Mouse (Mus musculus): Measurements from ENCODE around the gene Lrrc8b.

The Lrrc8b gene

DNA sequence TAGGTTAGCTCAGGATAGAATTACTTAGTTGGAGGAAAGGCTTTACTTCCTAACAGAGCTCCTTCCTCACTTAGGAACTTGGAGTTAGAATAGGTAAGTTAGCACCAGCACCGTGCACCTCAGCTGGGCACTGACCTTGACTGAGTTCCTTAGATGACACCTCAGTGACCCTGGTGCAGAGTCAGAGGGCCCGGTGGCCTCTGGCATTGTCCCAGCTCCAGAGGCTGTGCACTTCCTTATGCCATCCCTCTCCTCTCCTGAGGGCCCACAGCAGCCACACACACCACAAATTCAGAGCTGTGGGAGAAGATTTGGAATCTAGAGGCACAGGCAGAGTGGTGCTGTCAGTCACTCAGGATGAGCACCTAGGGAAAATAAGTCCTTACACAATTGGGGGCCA is 68.1 kb downstream of the Lrrc8b start:
- DNase-seq (ENCODE audit: low spot score in 2 of 2) = no peak

DNA sequence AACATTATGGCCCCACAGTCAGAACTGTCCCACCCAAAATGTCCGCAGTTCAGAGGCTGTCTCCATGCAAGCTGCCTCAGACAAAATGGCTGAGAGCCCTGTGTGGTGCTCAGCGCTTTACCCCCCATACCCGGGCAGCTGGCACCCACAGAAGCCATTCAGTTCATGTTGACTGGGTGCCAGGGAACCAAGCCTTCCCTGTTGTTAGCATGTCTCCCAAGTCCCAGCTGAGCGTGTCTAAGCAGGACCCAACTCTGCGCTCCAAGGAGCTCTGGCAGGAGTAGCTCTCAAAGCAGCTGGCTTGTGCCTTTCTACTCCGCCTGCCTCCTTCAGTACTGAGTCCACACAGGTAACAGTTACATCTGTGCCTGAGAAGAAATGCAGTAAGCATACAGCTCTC is 68.7 kb downstream of the Lrrc8b start:
- DNase-seq (ENCODE audit: low spot score in 2 of 2) = no peak

DNA sequence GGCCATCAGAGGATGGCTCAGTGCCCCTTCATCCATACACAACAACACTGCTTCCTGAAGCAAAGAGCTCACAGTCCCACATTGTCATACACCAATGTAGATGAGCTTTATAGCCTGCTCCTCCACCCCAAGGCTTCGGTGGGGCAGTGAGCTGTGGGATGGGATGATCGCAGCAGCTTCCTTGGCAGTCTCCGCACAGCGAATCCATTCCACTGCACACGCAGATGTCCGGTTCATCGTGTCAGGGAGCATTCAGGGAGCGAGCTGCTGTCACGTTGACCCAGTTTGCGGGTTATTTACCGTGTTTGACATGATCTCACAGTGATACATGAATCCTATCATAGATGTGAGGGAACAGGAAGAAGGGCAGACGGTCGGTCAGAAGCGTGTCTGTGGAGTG is 69.3 kb downstream of the Lrrc8b start:
- DNase-seq (ENCODE audit: low spot score in 2 of 2) = no peak

DNA sequence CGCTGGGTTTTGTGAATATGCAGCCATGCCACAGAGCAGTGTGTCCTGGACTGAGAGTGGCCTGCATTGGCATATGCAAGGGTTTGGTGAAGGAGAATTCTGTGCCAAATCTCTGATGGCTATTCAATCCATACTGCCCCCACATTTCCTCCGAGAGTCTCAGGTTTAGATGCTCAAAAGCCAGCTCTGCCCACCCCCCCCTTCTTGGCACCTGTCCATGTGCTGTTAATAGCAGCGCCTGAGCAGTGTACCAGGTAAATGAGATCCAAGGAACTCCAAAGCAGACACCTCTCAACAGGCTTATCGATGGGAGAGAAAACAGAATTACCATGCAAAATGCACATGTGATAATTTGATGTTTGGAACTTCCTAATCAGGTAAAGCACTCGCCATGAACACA is 74.6 kb downstream of the Lrrc8b start:
- DNase-seq (ENCODE audit: low spot score in 2 of 2) = no peak

DNA sequence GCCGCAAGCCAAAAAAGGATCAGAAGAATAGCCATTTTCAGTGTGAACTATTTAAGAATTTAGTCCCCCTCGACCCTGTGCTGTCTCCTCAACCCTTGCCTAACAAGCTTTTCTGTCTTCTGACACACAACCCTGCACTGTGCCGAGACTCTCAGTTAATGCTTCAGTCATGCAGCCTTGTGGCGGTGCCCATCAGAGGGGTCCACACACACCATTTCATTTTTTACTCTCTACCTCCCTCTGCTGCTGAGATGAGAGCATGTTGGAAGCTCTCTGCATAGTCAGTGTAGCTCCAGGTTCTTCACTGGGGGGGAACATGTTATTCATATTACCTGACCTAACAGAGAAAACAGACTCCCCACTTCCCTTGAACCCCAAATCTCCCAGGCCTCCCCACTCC is 75.8 kb downstream of the Lrrc8b start:
- DNase-seq (ENCODE audit: low spot score in 2 of 2) = no peak

DNA sequence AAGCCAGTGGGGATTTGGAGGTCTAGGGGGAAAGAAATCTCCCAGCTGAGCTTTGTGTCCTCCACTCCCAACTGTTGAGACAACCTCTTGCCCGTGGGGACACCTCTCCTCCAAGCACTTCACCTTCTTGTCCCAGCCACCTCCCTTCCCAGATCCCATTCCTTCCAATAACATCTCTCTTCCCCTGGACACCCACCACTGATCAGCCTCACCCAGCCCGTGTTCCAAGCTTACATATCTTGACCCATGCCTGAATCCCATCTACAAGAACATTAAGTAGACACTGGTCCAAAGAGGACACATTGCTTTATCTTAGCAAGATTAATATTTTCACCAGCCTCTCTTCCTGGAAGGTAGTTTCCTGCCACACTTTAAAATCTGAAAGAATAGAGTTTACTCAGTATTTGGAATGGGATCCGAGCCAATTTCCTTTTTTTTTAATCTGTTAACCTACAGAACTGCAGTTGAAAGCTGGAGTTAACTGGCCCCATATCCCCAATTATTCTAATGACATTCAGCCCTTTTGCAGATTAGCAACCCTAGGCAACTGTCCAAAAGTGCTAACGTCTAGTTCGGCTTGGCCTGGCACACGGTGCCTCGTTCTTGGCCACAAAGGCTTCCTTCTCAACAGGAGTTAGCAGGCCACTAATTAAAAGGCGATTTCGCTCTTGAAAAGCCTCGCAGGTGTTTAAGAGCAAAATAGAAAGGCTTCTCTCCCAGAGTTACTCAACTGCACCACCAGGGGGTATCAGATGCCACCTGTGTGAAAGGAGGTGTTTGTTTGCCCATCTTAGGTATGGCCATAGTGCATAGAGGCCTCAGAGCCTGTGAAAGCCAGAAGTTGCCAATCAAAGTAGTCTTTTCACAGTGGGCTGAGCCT is 77.0 kb downstream of the Lrrc8b start:
- peak in 1 of 2 experiments; percentile 40 for DNase-seq (ENCODE audit: low spot score in 2 of 2)

DNA sequence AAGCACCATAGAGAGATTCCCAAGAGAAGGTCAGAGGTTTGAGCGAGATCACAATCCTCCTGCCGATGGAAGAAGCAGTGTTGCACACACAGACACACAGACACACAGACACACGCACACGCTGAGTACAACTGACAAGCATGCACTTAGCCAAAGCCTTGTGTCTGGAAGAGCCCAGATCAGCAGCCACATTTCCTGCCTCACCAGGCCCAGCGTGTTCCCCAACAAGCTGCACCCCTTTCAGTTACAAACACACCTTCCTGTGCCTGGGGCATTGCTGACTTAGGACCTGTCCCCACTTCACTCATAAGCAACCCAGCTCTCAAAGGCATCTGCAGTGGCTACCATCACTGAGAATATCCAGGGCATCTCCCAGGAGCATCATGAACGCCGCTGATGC is 77.8 kb downstream of the Lrrc8b start:
- DNase-seq (ENCODE audit: low spot score in 2 of 2) = no peak

DNA sequence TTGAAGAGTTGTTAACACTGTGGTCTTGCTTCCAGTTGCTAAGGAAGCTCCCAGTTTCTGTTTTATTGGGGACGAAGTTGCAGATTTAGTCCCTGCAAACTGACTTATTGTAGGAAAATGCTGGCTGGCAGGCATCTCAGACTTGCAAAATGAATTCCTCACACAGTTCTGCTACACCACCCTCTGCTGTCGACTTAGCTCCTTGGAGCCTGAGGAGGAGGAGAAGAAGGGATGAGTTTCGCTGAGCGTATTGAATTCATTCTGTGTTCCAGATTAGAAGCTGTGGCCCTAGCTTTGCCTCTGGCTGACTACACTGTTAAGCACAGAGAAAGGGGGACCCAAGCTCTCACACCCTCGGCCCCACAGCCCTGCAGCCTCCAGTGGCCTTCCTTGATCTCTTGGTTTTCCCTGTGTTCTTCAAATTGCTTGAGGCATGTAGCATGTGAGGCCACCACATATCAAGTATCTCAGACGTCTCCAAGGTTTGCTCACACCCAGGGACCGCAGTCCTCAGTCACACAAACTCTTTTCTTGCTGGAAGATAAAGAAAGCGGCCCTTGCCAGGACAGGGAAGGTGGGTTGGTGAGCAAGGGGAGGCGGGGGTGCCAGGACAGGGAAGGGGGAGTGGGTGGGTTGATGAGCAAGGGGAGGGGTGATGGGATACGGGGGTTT is 78.8 kb downstream of the Lrrc8b start:
- no peak for DNase-seq (ENCODE audit: low spot score in 2 of 2)

DNA sequence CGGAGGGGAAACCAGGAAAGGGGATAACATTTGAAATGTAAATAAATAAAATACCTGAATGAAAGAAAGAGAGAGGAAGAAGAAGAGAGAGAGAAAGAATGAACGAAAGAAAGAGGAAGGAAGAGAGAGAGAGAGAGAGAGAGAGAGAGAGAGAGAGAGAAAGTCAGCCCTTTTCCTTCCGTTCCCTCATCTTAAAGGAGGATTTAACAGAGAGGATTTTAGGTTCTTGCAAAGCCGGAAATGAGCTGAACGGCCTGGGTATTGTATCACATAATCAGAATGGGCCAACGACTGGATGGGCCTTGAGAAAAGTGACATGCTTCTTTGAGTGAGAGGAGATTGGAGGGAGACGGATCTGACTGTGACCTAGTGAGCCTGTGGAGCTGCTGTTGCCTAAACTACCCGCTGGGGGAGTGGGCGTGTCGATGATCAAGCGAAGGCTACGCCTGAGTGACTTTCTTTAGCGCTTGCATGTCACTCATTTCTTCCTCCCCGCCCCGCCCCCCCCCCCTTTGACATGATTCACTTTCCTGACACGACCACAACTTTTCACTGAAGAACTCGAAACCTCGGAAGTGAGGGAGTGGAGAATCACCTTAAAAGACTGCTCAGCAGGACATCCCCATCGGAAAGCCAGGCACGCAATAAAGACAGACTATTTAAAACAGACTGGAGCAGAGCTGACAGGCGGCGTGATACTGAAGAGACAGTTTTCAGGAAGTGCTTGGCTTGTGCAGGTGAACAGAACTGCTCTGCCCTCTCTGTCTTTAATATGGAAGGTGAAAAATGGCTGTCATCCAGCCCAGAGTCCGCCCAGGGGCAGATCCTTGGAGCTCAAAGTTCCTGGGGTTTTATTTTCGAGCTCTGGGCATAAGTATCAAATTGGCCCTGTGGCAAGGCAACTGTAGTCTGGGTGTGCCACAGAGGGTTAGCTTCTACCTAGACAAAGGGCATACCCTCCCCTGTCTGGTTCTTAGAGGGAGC is 79.6 kb downstream of the Lrrc8b start:
- peak; percentile 61 to 76 for DNase-seq (ENCODE audit: low spot score in 2 of 2)

DNA sequence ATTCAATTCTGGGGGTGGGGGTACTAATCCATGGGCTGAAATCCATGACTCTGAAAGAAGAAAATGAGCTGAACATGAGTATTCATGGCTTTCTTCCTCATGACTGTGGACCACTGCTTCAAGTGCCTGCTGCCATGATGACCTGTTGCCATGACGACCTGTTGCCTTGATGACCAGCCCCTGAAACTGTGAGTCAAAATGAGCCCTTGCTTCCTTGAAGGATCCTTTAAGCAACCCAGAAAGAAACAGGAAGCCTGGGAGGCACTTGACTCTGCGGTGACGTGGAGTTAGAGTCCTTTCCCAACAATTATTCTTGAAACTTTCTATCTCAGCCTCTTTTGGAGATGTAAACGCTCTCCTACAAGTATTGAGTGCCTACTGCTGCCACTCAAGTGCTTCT is 80.6 kb downstream of the Lrrc8b start:
- DNase-seq (ENCODE audit: low spot score in 2 of 2) = no peak

DNA sequence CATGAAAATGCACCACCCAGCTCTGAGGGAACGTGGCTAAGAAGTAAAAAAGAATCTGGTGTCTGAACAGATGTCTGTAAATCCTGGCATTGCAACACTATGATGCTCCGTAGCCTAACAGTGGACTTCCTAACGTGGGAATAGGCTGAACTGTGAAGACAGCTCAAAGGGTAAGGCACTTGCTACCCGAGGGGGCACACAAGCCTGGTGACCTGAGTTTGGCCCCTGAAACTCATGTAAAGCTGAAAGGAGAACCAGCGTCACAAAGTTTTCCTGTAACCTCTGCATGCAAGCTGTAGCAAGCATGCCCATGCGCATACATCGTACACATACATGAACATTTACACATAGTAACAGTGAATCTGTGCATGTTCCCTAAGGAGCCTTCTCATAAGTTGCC is 81.0 kb downstream of the Lrrc8b start:
- DNase-seq (ENCODE audit: low spot score in 2 of 2) = no peak

DNA sequence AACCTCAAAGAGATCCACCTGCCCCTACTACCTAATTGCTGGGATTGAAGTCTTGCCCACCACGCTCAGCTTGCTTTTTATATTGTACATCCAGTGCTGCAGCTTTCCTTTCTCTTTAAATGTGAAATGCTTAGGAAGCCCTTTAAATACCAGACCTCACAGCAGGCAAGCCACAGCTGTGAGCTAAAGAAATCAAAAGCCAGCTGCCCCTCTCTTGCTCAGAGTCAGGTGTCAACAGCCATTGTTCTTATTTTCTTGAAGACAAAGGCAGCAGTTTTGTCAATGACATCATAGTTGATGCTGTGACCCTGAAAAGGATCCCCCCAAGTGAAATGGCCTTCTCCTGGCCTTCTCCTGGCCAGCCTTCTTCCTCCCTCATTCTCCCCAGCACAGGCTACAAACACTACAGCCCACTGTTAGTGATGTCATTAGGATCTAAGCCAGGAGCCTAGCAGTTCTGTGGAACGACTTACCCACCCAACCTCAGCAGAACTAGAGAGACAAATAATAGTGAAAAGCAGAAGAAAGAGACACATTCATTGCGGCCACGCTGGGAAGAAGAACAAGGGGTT is 82.9 kb downstream of the Lrrc8b start:
- DNase-seq (ENCODE audit: low spot score in 2 of 2) = no peak

DNA sequence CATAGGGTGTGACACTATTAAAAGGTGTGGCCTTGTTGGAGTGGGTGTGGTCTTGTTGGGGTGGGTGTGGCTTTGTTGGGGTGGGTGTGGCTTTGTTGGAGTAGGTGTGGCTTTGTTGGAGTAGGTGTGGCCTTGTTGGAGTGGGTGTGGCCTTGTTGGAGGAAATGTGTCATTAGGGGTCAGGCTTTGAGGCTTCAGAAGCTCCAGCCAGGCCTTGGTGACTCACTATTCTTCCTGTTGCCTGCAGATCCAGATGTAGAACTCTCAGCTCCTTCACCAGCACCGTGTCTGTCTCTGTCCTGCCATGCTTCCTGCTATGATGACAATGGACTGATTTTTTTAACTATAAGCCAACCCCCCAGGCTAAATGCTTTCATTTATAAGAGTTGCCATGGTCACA is 83.8 kb downstream of the Lrrc8b start:
- no peak for DNase-seq (ENCODE audit: low spot score in 2 of 2)

DNA sequence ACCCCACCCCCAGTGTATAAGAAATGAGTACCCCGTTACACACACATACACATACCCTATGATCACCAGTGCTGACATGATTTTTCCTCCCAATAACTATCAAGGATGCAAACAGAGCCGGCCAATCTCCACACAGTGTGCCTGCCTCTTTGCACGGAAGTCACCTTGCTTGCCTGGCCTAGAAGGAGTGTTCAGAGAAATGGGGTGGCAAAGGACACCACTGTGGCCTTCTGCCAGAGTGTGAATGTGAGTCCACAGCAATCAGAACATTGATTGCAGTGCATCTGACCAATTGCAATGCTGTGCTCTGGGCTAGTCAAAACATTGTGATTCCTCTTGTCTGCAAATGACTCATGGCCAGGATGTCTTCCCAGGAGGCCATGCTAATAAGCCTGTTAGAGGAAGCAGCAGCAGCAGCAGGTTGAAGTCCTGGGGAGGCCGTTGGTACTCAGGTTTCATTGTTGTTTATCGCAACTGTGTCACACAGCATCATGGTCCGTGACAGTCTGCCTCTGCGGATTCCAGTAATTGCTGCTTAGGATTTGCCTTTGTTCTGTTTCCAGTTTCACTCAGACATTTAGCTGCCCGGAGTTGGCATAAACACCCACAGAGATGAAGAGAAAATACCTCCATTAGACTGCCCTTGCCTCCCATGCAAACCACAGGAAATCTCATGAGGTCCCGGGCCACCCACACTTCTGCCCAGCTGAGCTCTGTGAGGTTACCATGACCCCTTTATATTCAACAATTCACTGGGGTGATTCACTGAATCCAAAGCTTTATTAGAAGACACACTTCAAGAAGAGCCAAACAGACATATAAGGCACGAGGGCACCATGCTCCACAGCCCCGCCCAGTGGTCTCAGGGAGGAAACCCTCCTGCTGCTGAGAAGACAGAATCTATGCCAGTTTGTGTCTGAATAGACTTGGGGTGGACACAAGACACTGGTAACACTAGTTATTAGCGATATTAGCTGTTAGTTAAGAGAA is 84.9 kb downstream of the Lrrc8b start:
- peak in 1 of 2 experiments; percentile 47 for DNase-seq (ENCODE audit: low spot score in 2 of 2)

DNA sequence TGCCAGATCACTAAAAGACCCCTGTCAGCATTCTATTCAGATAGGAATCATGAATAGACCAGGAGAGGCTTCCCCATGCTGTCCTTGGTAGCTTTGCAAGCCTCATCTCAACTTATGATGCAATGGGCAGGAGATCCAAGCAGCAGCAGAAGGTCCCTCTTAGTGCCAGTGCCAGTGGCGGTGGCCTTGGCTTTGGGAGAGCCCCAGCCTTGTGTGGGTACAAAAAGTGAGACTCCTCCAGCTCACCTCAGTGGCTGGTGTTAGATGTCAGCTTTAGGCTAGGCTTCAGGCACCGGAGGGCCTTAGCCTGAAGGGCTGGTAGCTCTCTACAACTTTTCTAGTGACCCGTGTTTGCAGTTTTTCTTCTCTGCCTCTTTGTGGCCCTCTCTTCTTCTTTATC is 85.6 kb downstream of the Lrrc8b start:
- no peak for DNase-seq (ENCODE audit: low spot score in 2 of 2)

DNA sequence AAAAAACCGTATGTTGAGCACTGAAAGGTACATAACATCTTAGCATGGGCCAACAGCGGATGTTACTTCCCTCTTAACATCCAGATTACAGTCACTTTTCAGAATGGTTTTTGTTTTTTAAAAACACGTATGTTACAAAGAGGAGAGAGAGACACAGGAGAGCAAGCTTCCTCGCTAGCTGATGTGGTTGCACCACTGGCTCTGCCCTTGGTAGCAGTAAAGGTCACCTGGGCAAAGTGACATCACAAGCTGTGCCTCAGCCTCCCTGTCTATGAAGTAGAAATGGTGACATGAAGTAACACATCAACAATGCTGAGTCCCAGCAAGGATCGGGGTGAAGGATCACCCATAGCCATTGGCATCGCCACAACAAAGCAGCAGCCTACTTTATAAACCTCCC is 93.2 kb downstream of the Lrrc8b start:
- no peak for DNase-seq (ENCODE audit: low spot score in 2 of 2)

DNA sequence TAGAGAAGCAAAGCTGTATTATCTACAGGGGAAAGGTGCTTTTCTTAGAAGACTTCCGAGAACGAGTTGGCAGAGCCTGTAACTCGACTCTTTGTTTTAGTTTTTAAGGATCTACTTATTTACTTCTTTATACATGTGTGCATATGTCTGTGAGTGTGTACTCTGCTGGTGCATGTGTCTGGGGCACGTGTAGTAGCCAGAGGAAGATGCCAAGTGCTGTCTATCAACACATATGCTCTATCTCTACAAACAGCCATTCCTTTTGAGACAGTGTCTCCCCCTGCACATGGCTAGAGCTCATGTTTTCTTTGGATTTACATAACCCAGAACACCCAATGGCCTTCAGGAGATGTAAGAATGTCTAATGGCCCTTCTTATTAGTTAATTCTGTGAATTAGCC is 96.7 kb downstream of the Lrrc8b start:
- no peak for DNase-seq (ENCODE audit: low spot score in 2 of 2)

DNA sequence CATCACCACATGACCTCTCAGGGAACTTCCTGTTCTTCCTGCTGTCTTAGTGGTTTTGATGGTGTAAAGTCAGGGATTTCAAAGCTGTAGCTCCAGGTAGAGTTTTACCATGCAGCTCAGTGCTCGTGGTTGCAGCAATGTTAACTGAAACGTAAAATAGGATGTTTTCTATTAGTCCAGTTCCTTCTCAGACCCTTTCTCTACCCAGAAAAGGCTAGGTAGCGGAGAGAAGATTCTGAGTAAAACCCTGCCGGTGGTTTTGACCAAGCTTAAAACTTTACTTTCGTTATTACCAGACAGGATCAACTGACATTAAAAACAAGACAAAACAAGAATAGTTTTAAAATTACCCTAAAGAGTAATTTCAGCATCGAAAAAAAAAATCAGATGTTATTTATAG is 100.0 kb downstream of the Lrrc8b start:
- DNase-seq (ENCODE audit: low spot score in 2 of 2) = no peak

DNA sequence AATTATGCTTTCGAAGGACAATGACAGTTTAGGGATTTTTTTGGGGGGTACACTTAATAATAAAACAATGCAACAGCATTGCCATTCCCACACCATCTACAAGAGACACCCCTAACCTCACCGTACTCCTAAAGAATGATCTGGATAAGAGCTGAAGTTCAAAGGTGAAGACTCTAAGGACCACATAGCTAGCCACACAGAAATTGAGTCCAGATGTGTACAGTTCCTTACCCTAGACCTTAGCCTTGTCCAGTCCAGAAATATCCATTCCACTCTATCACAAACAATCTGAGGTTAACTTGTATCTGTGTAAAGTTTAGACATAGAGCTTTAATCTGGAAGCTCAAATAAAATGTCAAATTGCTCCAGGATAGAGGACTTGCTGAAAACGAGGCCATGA is 100.7 kb downstream of the Lrrc8b start:
- no peak for DNase-seq (ENCODE audit: low spot score in 2 of 2)

DNA sequence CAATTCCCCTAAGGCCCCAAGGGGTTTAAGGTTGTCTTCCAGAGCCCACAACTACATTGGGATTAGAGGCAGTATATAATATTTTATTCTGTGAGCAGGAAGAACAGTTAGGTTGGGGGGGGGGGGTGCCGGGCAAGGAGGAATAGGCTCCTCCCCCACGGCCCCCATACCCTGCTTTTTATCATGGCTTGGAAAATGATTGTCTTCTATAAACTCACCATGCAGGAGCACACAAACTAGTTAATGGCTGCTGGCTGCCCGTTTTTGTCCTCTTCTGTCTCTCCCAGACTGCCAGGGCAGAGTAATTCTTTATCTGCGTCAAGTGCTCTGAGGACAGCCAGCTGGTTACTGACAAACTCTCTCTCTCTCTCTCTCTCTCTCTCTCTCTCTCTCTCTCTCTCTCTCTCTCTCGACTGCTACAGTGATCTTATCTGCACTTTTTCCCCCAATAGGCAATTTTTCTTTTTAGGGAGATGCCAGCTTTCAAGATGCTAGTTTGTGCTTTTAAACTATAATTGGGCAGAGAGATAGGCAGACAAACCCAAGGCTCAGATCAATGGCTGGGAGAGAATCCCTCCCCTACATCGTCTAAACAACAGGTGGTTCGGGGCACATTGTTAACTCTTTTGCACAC is 102.5 kb downstream of the Lrrc8b start:
- DNase-seq (ENCODE audit: low spot score in 2 of 2) = no peak
